Comparison of ENCODE assay signal across 8 mouse cellular contexts in genomic region chr2:4570186-4570861, GRCm38 (mm10).
DNase-seq lines count a peak whose midpoint lies in the region; ATAC-seq lines count a peak whose summit lies in the region.

No protein-coding gene starts in this region.

- no peaks in the 10 kb centered on the region for H3K9me3 ChIP-seq in kidney, embryonic 16.5 days (ENCODE audit: low read length)

- WGBS in kidney, embryonic 16.5 days, result 59% methylated on average over 10 of the region's 10 CpGs

- H3K36me3 ChIP-seq in kidney, embryonic 16.5 days (ENCODE audit: insufficient read depth, low read length), result peaks cover 63% of the 10 kb centered on the region

- H3K27me3 ChIP-seq in kidney, embryonic 16.5 days (ENCODE audit: insufficient read depth, low read length), result no peaks in the 10 kb centered on the region

- peaks cover 63% of the 10 kb centered on the region for H3K4me1 ChIP-seq in kidney, embryonic 16.5 days (ENCODE audit: insufficient read depth, low read length)

- H3K4me2 ChIP-seq in kidney, embryonic 16.5 days (replicated peaks; ENCODE audit: low read depth, low read length), result no peak overlapping the region

- no peak overlapping the region for H3K4me3 ChIP-seq in kidney, embryonic 16.5 days (ENCODE audit: low read length)

- peak; percentile 31 for ATAC-seq in kidney, embryonic 16.5 days (ENCODE audit: low FRiP score, low TSS enrichment)

- intact Hi-C loops in left cerebral cortex, postnatal 10 days (cut with DNase I), result no loop called here

- DNase-seq in adrenal gland, adult 8-10 months, result peak; percentile 54
- DNase-seq in adrenal gland, adult 18-20 months (ENCODE audit: low spot score in 2 of 2), result no peak
- DNase-seq in heart, adult 11 months, result peak; percentile 98
- peak; percentile 58 for DNase-seq in lung, postnatal 14 days
- no peak for DNase-seq in thymus, postnatal 4 days
- no peak for DNase-seq in frontal cortex, adult 2 months (ENCODE audit: extremely low spot score in 1 of 2, low spot score in 1 of 2)
- no peak for DNase-seq in left cerebral cortex, postnatal 10 days (ENCODE audit: extremely low spot score in 1 of 2, low spot score in 2 of 2)

- H3K9ac ChIP-seq in kidney, embryonic 16.5 days (replicated peaks; ENCODE audit: low read length), result peak overlapping the region; percentile 9; the same call in 1 of the 2 replicates

- peak overlapping the region; percentile 87 for H3K27ac ChIP-seq in kidney, embryonic 16.5 days (ENCODE audit: low read length)

Comparison
In these comparisons a context has a peak if more than half of its experiments do, and no peak if none do; other contexts are left out.
1. DNase-seq: peak in adrenal gland, adult 8-10 months (single experiment), heart, adult 11 months (single experiment) and lung, postnatal 14 days (single experiment); none in adrenal gland, adult 18-20 months (0 of 2), thymus, postnatal 4 days (single experiment), frontal cortex, adult 2 months (0 of 2) and left cerebral cortex, postnatal 10 days (0 of 2).